Mouse (Mus musculus) spleen, adult 2 months (tissue): ENCODE data around the gene Sap30bp.

Source experiments
- CTCF ChIP-seq: fragments of 200-500 bp; IDR thresholded peaks from 2 replicates; pipeline ENCODE4 v1.5.1; 2011; ENCODE audit warnings: mild to moderate bottlenecking, inconsistent platforms; ENCODE audit not compliant: insufficient read depth, insufficient read length, insufficient replicate concordance; ENCODE audit errors: extremely low read depth
- POLR2A ChIP-seq: fragments of 200-500 bp; IDR thresholded peaks from 2 replicates; pipeline ENCODE4 v1.6.1; 2011; ENCODE audit warnings: low read depth, low read length, inconsistent platforms

GRCm38 (mm10) chr11:115904231-115904955 lies 28.7 kb upstream of the Sap30bp start:
- TF ChIP-seq POLR2A (no peak), CTCF (no peak)
